Mouse (Mus musculus): ENCODE data around the gene Aip.
A peak's percentile ranks its signal among the peaks of the same experiment; 100 is the strongest.
"Not testable (repeated sequence)": the region's sequence is repeated elsewhere in the genome, so short reads cannot be mapped to it uniquely, and the experiment has no call there.

Aip gene

DNA sequence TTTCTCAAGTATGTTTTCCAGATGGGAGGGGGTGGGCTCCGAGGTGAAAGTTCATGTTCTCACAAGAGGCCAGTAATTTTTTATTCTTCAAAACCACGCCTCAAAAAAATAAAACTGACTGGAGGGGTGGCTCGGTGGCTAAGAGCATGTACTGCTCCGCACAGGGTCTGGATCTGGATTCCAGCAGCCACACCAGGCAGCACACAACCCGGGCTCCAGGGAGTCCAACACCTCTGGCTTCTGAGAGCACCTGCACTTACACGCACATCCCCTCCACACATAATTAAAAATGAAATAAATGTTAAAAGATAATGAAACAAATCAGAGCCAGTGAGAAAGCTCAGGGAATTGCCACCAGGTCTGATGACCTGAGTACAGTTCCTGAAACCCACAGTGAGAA is 59.4 kb downstream of the Aip start:
- DNase-seq (ENCODE audit: low spot score in 2 of 2) = peak in 1 of 2 experiments; percentile 3

DNA sequence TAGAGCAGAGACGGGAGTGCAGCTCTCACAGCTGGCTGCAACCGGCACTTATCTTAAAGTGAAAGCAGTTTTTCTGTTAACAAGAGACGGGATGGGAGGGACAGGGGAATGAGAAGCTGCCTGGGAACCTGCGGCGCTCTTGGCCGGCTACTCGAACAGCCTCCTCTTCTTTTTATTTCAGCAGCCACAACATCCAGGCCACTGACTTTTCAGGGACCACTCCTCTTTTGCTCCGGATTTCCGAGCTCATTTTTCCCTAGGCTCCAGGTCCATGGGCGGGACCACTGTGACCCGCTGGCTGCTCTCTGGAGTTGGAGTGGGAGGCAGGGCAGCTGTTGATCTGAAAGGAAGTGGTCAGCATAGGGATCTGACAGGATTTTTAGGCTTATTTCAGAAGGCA is 61.2 kb downstream of the Aip start:
- DNase-seq (ENCODE audit: low spot score in 2 of 2) = not testable (repeated sequence)

All from cerebellum, postnatal 4 days (tissue).